Mouse (Mus musculus): Measurements from ENCODE around the gene 4930469K13Rik. TPM values are rescaled to one million over a fixed set of nuclear protein-coding genes. Genes with fewer than 3 reads are reported as not detected.

The 4930469K13Rik gene
- polyA plus RNA-seq, 2 experiments: not detected

DNA sequence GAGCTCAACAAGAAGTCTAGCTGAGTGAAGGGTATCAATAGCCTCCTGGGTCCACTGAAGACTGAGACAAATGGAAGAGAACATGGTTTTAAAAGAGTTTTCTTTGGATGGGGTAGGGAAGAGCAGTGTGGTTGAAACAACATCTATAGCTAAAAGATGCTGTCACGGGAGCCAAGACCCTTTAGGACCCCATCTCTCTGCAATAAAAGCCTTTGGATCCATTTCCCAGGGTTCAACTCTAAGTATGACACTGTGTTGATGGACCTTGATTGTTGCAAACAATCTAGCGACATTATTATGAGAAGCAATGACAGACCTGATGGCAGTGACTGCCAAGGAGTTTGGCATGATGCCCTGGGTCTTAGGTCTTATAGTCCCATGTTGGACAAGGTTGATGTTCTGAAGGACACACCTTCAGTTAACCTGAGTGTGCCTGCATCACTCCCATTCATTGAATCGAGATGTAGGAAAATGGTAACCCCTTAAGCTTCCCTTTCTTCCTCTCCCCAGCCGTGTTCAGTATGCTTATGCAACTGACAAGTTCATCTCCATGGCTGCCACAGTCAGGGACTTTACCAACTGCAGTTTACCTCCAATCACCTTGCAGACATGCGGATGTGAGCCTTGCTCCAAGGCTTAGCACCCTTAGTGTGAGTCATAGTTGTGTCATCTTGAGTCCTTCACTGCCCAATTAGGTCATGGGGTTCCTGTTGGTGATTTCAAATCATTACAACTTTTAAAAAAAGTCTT lies 62.3 kb downstream of the 4930469K13Rik start:
- Histone ChIP-seq H3K36me3 (ENCODE audit: control insufficient read depth, insufficient read depth, low read length) (no peaks in the 10 kb centered on the region), H3K9me3 (ENCODE audit: control insufficient read depth, low read length) (no peaks in the 10 kb centered on the region), H3K4me3 (replicated peaks; ENCODE audit: low read length) (no peak overlapping the region), H3K9ac (ENCODE audit: low read depth, low read length, severe bottlenecking) (no peak overlapping the region), H3K27ac (replicated peaks; ENCODE audit: low read depth, low read length) (no peak overlapping the region), H3K27me3 (ENCODE audit: control insufficient read depth, insufficient read depth, low read length) (no peaks in the 10 kb centered on the region), H3K4me2 (replicated peaks; ENCODE audit: low read depth, low read length, severe bottlenecking) (no peak overlapping the region), H3K4me1 (ENCODE audit: control insufficient read depth, insufficient read depth, low read length) (no peaks in the 10 kb centered on the region)
- ATAC-seq (ENCODE audit: low FRiP score, low read depth) (no peak), DNase-seq (ENCODE audit: low spot score) (no peak)
- 83% methylated on average over 5 of the region's 5 CpGs for WGBS
- TF ChIP-seq POLR2A (IDR thresholded peaks at IDR 0.05; ENCODE audit: borderline replicate concordance, extremely low read depth, insufficient read depth, insufficient read length): no peak

DNA sequence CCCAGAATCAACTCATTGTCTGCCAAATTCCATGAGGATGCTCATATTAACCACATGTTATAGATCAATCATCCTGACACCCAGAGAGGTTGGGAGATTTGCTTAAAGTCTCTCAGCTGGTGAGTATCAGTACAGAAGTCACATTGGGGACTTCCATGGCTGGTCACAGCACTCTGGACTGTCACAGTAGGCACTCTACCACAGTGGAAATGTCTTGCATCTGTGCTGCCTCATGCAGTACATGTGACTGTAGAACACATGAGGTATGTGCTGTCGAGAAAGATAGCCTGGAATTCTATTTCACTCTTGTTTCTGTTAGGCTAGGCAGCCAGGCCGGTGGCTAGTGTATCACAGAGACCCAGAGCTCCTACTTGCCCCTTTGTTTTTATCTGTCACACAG lies 63.6 kb downstream of the 4930469K13Rik start:
- H3K27ac ChIP-seq (replicated peaks; ENCODE audit: low read depth, low read length): no peak overlapping the region
- WGBS: 77% methylated on average over 2 of the region's 2 CpGs
- ATAC-seq (ENCODE audit: low FRiP score, low read depth): no peak

DNA sequence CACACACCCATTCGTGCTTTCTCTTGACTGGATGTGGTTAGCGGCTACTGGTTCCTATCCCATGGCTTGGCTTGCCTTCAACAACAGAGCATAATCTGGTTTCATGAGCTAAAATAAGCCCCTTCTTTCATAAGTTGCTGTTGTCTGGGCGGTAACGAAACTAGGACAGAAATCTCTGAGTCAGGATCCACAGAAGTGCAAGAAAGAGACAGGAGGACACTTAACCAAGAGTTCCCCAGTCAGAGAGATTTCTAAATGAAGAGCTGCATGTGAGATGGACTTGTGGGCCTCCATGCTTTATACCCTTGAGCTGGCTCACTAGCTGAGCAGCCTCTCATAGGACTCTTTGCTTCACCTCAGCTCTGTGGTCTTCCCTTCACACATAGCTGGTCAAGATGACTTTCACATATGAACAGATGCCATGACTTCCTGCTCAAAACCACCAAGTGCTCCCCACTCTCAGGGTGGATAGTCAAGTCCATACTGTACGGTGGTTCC lies 64.3 kb downstream of the 4930469K13Rik start:
- 93% methylated on average over 5 of the region's 5 CpGs for WGBS

More for the DNA sequence above, 63.6 kb downstream of the 4930469K13Rik start:
- no peaks in the 10 kb centered on the region for H3K9me3 ChIP-seq (ENCODE audit: control insufficient read depth, low read length)
- TF ChIP-seq POLR2A (IDR thresholded peaks at IDR 0.05; ENCODE audit: borderline replicate concordance, extremely low read depth, insufficient read depth, insufficient read length): no peak
- no peak overlapping the region for H3K9ac ChIP-seq (ENCODE audit: low read depth, low read length, severe bottlenecking)
- H3K27me3 ChIP-seq (ENCODE audit: control insufficient read depth, insufficient read depth, low read length): no peaks in the 10 kb centered on the region
- no peak overlapping the region for H3K4me3 ChIP-seq (replicated peaks; ENCODE audit: low read length)
- no peaks in the 10 kb centered on the region for H3K4me1 ChIP-seq (ENCODE audit: control insufficient read depth, insufficient read depth, low read length)
- no peaks in the 10 kb centered on the region for H3K36me3 ChIP-seq (ENCODE audit: control insufficient read depth, insufficient read depth, low read length)
- no peak overlapping the region for H3K4me2 ChIP-seq (replicated peaks; ENCODE audit: low read depth, low read length, severe bottlenecking)
- no peak for DNase-seq (ENCODE audit: low spot score)

DNA sequence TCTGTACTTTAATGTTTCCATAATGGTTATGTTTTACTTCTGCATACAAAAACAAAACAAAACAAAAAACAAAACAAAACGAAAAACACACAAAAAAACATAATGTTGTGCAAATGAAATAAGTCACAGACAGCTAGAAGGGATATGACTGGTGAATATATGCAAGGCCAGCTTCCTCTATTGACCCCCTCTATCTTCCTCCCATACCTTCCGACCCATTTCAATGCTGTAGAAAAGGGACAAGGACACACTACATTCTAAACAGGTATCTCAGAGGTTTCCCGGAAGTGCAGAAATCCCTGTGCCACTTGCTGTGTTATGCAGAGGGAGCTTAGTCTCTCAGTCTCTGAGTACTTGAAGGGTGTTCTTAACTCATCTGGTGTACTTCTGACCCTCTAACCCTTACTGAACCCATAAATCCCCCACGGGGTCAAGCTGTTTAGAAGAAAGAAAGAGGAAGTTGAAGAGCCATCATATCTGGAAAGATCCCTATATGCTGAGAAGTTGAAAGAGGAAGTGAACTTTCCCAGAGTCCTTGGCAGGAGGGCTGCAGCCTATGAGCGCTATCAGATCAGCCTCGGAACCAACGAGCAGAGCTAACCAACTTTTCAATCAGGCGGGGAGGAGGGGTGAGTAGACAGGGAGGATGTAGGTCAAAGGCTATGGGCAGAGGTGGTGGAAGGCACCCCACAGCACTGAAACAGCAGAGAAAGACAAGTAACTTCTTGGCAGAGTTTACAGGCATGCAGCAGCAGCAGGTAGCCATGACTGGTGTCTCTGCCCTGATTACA lies 67.1 kb downstream of the 4930469K13Rik start:
- 61% methylated on average over 8 of the region's 8 CpGs for WGBS
- ATAC-seq (ENCODE audit: low FRiP score, low read depth): no peak
- TF ChIP-seq POLR2A (IDR thresholded peaks at IDR 0.05; ENCODE audit: borderline replicate concordance, extremely low read depth, insufficient read depth, insufficient read length): no peak

More for the DNA sequence above, 64.3 kb downstream of the 4930469K13Rik start:
- H3K4me2 ChIP-seq (replicated peaks; ENCODE audit: low read depth, low read length, severe bottlenecking): no peak overlapping the region
- 0 out of 2 replicates have a peak, but pooled peaks cover 4% of the 10 kb centered on the region for H3K4me1 ChIP-seq (ENCODE audit: control insufficient read depth, insufficient read depth, low read length)
- H3K4me3 ChIP-seq (replicated peaks; ENCODE audit: low read length): no peak overlapping the region
- H3K27ac ChIP-seq (replicated peaks; ENCODE audit: low read depth, low read length): no peak overlapping the region
- ATAC-seq (ENCODE audit: low FRiP score, low read depth) (no peak), DNase-seq (ENCODE audit: low spot score) (no peak)
- H3K27me3 ChIP-seq (ENCODE audit: control insufficient read depth, insufficient read depth, low read length): no peaks in the 10 kb centered on the region
- no peak for TF ChIP-seq POLR2A (IDR thresholded peaks at IDR 0.05; ENCODE audit: borderline replicate concordance, extremely low read depth, insufficient read depth, insufficient read length)
- no peak overlapping the region for H3K9ac ChIP-seq (ENCODE audit: low read depth, low read length, severe bottlenecking)
- no peaks in the 10 kb centered on the region for H3K9me3 ChIP-seq (ENCODE audit: control insufficient read depth, low read length)
- H3K36me3 ChIP-seq (ENCODE audit: control insufficient read depth, insufficient read depth, low read length): no peaks in the 10 kb centered on the region

DNA sequence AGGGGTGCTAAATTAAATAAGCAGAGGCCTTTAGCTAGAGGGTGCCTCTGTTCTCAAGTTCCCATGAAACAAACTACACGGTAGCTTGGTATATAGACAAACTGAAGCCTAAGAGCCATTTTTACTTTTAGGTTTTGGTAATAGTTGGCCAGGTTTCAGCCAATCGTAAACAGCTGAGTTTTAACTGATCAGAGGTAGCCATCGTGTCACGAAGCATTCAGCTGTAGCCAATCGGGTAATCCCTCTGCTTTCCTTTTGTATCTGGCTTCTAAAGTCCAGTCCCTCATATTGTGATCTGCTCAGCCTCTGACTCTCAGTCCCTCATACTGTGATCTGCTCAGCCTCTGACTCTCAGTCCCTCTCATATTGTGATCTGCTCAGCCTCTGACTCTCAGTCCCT lies 68.7 kb downstream of the 4930469K13Rik start:
- no peak for TF ChIP-seq POLR2A (IDR thresholded peaks at IDR 0.05; ENCODE audit: borderline replicate concordance, extremely low read depth, insufficient read depth, insufficient read length)
- 39% methylated on average over 5 of the region's 5 CpGs for WGBS
- no peaks in the 10 kb centered on the region for H3K9me3 ChIP-seq (ENCODE audit: control insufficient read depth, low read length)
- ATAC-seq (ENCODE audit: low FRiP score, low read depth) (no peak), DNase-seq (ENCODE audit: low spot score) (no peak)
- no peak overlapping the region for H3K4me3 ChIP-seq (replicated peaks; ENCODE audit: low read length)
- no peak overlapping the region for H3K4me2 ChIP-seq (replicated peaks; ENCODE audit: low read depth, low read length, severe bottlenecking)
- H3K27ac ChIP-seq (replicated peaks; ENCODE audit: low read depth, low read length): no peak overlapping the region
- H3K4me1 ChIP-seq (ENCODE audit: control insufficient read depth, insufficient read depth, low read length): 0 out of 2 replicates have a peak, but pooled peaks cover 5% of the 10 kb centered on the region
- H3K27me3 ChIP-seq (ENCODE audit: control insufficient read depth, insufficient read depth, low read length): no peaks in the 10 kb centered on the region
- H3K36me3 ChIP-seq (ENCODE audit: control insufficient read depth, insufficient read depth, low read length): no peaks in the 10 kb centered on the region
- H3K9ac ChIP-seq (ENCODE audit: low read depth, low read length, severe bottlenecking): no peak overlapping the region

More for the DNA sequence above, 67.1 kb downstream of the 4930469K13Rik start:
- H3K27ac ChIP-seq (replicated peaks; ENCODE audit: low read depth, low read length): no peak overlapping the region
- no peaks in the 10 kb centered on the region for H3K36me3 ChIP-seq (ENCODE audit: control insufficient read depth, insufficient read depth, low read length)
- H3K27me3 ChIP-seq (ENCODE audit: control insufficient read depth, insufficient read depth, low read length): no peaks in the 10 kb centered on the region
- no peak for DNase-seq (ENCODE audit: low spot score)
- no peaks in the 10 kb centered on the region for H3K9me3 ChIP-seq (ENCODE audit: control insufficient read depth, low read length)
- H3K4me3 ChIP-seq (replicated peaks; ENCODE audit: low read length): no peak overlapping the region
- no peak overlapping the region for H3K4me2 ChIP-seq (replicated peaks; ENCODE audit: low read depth, low read length, severe bottlenecking)
- 0 out of 2 replicates have a peak, but pooled peaks cover 5% of the 10 kb centered on the region for H3K4me1 ChIP-seq (ENCODE audit: control insufficient read depth, insufficient read depth, low read length)
- no peak overlapping the region for H3K9ac ChIP-seq (ENCODE audit: low read depth, low read length, severe bottlenecking)
